Mouse (Mus musculus) olfactory bulb, adult 2 months (tissue): ENCODE measurements at regions not wholly inside any gene's neighbourhood (a gene's known extent, or its start where the extent isn't known, plus 50 kb on each side); places are given as distances from the start of the nearest gene placed in this dataset.

Source experiments
- CTCF ChIP-seq: fragments of 200-500 bp; IDR thresholded peaks from 2 replicates; pipeline ENCODE4 v1.5.1; 2012; ENCODE audit warnings: low read depth, mild to moderate bottlenecking, low read length, moderate library complexity; ENCODE audit not compliant: insufficient read depth
- POLR2A ChIP-seq: fragments of 200-500 bp; IDR thresholded peaks from 2 replicates; pipeline ENCODE4 v1.6.1; 2012; ENCODE audit warnings: mild to moderate bottlenecking, low read depth, low read length, moderate library complexity; ENCODE audit not compliant: insufficient read depth

- TF ChIP-seq CTCF = no peak
- TF ChIP-seq POLR2A = no peak
Observed at GRCm38 (mm10) chr4:25488479-25489069, 207.0 kb upstream of the Ufl1 start.
